Mouse (Mus musculus) heart, embryonic 16.5 days (tissue): ENCODE measurements around the gene Inmt. TPM values are rescaled to one million over a fixed set of nuclear protein-coding genes. Genes with fewer than 3 reads are reported as not detected.

ENCODE experiments used
- ATAC-seq: fragments of 200-750 bp; cut with Nextera tagmentation; replicated peaks from 2 replicates; pipeline ENCODE4 v1.8.0; 2017; ENCODE audit warnings: moderate number of reproducible peaks; ENCODE audit not compliant: insufficient read depth, low FRiP score; ENCODE audit errors: extremely low read depth
- H3K27ac ChIP-seq: fragments of 300-500 bp; sonication (generic); 2 replicates; pipeline ENCODE4 v1.5.1; 2014; ENCODE audit warnings: mild to moderate bottlenecking, low read length, control low read depth, moderate library complexity
- H3K27me3 ChIP-seq: fragments of 300-500 bp; sonication (generic); 2 replicates; pipeline ENCODE4 v1.6.1; 2014; ENCODE audit warnings: low read length, mixed read lengths; ENCODE audit not compliant: control insufficient read depth, insufficient read depth
- H3K36me3 ChIP-seq: fragments of 300-500 bp; sonication (generic); 2 replicates; pipeline ENCODE4 v1.6.1; 2014; ENCODE audit not compliant: control insufficient read depth, insufficient read depth
- H3K4me1 ChIP-seq: fragments of 300-500 bp; sonication (generic); 2 replicates; pipeline ENCODE4 v1.6.1; 2014; ENCODE audit warnings: low read length, mixed read lengths; ENCODE audit not compliant: control insufficient read depth, insufficient read depth
- H3K4me2 ChIP-seq: fragments of 300-500 bp; sonication (generic); 2 replicates; pipeline ENCODE4 v1.6.1; 2014; ENCODE audit warnings: low read depth, mild to moderate bottlenecking, control low read depth, low read length
- H3K4me3 ChIP-seq: fragments of 300-500 bp; sonication (generic); 2 replicates; pipeline ENCODE4 v1.5.1; 2014; ENCODE audit warnings: mild to moderate bottlenecking, control low read depth, low read length
- H3K9ac ChIP-seq: fragments of 300-500 bp; sonication (generic); 2 replicates; pipeline ENCODE4 v1.6.1; 2014; ENCODE audit warnings: low read length, control low read depth
- H3K9me3 ChIP-seq: fragments of 300-500 bp; sonication (generic); replicated peaks from 2 replicates; pipeline ENCODE4 v1.6.1; 2016; ENCODE audit warnings: low read length; ENCODE audit not compliant: control insufficient read depth
- WGBS: fragments of 180-500 bp; shearing (Covaris S2); extraction: QIAGEN DNeasy Blood & Tissue Kit; methylation state at CpG from one replicate; pipeline ENCODE4 v1.1.7; 2014; 5-methylcytosine and 5-hydroxymethylcytosine counted together
- polyA plus RNA-seq: library from polyadenylated mRNA; unstranded; fragments of >200 nt; fragmentation: Nextera tagmentation; extraction: Ambion mirVana; gene quantifications from 2 replicates; pipeline ENCODE4 v1.2.1, GENCODE M21; 2015

The Inmt gene
- polyA plus RNA-seq, 1 experiment from 2014 or later: not detected

DNA sequence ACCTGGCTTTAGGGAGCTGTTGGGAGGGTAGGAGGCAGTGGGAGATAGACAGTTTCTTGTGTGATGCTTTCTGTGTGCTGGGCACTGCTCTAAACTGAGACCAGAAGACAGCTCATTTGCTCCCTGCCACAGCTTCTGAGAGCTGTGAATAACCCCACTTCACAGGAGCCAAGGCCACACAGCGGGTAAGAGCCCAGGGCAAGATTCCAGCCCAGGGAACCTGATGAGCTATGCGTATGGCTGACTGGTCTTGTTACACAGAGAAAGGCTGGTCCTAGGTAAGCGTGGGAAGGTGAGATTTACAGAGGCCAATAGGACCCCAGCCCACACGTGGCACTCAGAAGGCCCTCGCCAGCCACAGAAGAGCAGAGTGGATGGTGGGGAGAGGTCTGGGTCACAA, 48.3 kb downstream of the Inmt start:
- Histone ChIP-seq H3K27ac (no peak overlapping the region), H3K27me3 (no peaks in the 10 kb centered on the region), H3K4me1 (peaks cover 18% of the 10 kb centered on the region), H3K9ac (no peak overlapping the region), H3K4me2 (no peak overlapping the region), H3K9me3 (no peaks in the 10 kb centered on the region), H3K36me3 (no peaks in the 10 kb centered on the region), H3K4me3 (no peak overlapping the region)
- ATAC-seq: no peak
- WGBS: 79% methylated on average over 5 of the region's 5 CpGs

DNA sequence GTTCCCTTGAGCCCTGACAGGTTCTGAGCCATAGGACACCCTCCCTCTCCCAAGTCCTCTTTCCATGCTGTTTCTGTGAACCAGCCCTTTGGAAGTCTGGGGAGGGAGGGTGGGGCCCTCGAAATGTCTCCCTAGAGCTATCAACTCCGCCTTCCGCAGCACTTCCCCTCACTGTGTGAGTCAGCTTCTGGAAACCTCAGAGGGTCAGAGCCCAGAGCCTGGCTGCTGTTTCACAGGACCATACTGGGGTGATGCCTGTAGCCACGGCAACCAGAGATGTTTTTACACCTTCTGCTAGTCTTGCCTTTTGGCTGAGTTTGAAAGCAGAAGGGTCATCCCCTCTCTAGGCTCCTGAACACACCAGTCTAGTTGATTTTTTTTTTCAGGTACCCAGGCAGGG, 51.8 kb downstream of the Inmt start:
- H3K27me3 ChIP-seq: peaks cover 17% of the 10 kb centered on the region
- WGBS: 49% methylated on average over 4 of the region's 4 CpGs

More for the DNA sequence above, 51.8 kb downstream of the Inmt start:
- Histone ChIP-seq H3K36me3 (no peaks in the 10 kb centered on the region), H3K27ac (no peak overlapping the region), H3K4me2 (no peak overlapping the region), H3K9ac (no peak overlapping the region), H3K9me3 (no peaks in the 10 kb centered on the region), H3K4me3 (no peak overlapping the region), H3K4me1 (no peaks in the 10 kb centered on the region)
- ATAC-seq: no peak

Other genes starting within 250 kb of the Inmt start
- gene Nod1, start 202.4 kb downstream of the Inmt start, polyA plus RNA-seq: 6.3 and 6.8 TPM in 2 replicates
- gene Ggct, start 182.1 kb downstream of the Inmt start, polyA plus RNA-seq: 5.6 and 8.1 TPM in 2 replicates
- gene Gars, start 137.0 kb downstream of the Inmt start, polyA plus RNA-seq: 154 and 159 TPM in 2 replicates
- 12.2 and 12.9 TPM in 2 replicates for gene Crhr2, start 42.0 kb downstream of the Inmt start, polyA plus RNA-seq
- 7.0 and 9.1 TPM in 2 replicates for gene Mindy4, start 28.3 kb upstream of the Inmt start, polyA plus RNA-seq
- 59.2 and 62.7 TPM in 2 replicates for gene Aqp1, start 161.4 kb upstream of the Inmt start, polyA plus RNA-seq
- not detected in 2 replicates for gene Ghrhr, start 201.3 kb upstream of the Inmt start, polyA plus RNA-seq